Mouse (Mus musculus) CD4-positive, CD25-positive, alpha-beta regulatory T cell, adult 9 weeks (primary cell): ENCODE measurements around the gene Ube2h. TPM values are rescaled to one million over a fixed set of nuclear protein-coding genes. Genes with fewer than 3 reads are reported as not detected.

ENCODE experiments used
- polyA plus RNA-seq: library from polyadenylated mRNA; unstranded; fragments of 100-300 nt; shearing (Covaris generic); gene quantifications from one replicate; pipeline ENCODE4 v1.2.1, GENCODE M21; 2017

Ube2h gene
- polyA plus RNA-seq: 62.7 TPM

DNA sequence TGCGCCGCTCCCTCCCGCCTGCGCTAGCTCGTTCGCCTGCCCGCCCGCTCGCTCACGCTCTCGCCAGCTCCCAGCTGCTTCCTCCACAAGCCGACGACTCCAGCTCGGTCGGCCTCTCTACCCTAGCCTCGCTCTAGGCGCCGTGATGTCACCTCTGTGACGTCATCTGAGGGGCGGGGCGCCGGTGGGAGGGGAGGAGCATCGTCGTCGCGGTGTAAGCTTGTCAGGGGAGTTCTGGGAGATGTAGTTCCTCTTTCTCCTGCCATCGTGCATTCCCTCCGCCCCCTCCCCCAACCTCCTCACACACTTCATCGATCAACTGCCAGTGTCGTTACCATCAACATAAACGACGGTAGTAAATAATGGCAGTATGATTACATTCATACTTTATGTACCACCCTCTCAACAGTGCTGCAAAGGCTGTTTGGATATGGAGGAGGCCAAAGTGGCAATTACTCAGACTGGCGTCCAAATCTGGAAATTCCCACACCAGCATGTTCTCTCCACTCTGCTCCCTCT, at the start of gene Ube2h:
Gene Ube2h (minus strand): TSS at position 141 of the 519 bp plus-strand sequence.

Other genes with a start within 250 kb of the Ube2h start
- 44.5 TPM for gene Zc3hc1, start 86.5 kb upstream of the Ube2h start, polyA plus RNA-seq
- 2.3 TPM for gene Klhdc10, start 97.3 kb upstream of the Ube2h start, polyA plus RNA-seq
- gene Tmem209, start 205.2 kb upstream of the Ube2h start, polyA plus RNA-seq: 76.6 TPM
- gene Ssmem1, start 205.3 kb upstream of the Ube2h start, polyA plus RNA-seq: not detected
- gene Cpa2, start 237.0 kb upstream of the Ube2h start, polyA plus RNA-seq: not detected